Mouse (Mus musculus): ENCODE measurements around the gene Rpl34.
A peak's percentile ranks its signal among the peaks of the same experiment; 100 is the strongest.

Gene Rpl34

DNA sequence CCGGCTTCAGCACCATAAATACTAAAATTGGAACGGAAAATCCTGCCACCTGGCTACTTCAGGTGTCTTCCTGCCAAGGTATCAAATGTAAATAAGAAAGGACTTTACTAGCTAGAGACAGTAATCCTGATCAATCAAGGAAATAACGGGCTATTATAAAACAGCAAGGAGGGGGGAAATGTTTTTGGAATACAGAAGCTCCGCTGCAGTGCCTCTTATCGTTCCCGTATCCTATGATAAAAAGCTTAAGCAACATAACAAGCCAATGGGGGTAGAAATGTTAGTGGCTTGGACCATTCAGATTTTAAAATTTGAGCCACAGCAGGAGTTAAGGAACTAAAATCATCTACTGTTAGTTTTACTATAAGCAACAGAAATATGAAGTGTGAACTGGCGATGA lies 20.1 kb downstream of the Rpl34 start:
- DNase-seq = no peak

DNA sequence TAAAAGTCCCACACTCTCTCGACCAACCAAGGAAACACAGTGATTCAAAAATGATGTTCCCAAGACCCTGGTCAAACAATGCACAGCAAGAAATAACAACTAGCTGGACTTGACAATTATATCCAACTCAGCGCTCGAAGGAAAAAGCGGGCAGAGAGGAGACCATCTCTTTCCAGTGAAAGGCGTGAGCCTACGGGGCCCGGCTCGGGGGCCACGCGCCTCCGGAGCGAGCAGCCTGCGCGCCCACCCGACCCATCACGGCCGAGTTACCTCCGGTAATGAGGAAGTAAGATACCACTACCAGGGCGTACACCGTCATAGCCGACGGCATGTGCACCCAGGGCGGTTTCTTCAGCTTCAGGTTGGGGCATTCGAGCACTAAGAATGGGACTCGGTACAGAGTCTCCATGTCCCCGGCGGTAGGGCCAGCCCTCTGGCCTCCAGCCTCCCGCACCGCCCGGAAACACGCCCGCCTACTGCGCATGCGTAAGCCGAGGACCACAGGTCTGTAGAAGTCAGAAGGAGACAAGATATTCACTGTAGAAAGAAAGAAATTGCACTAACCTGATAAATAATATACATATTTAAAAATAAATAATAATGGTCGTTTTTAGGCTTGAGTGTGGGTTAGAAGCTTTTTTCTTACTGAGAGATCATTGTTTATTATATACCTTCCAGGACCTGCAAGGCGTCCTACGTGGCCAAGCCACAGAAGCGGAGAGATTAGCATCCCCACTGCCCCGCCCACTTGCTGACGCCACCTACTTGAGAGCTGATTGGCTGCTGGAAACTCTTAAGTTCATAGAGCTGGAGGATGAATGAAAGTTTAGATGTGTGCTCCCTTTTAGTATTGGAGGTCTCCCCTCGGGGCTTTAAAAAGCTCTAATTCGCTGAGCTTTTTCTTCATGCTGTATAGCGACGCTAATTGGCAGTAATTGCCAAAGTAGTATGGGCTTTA lies 21.0 kb downstream of the Rpl34 start, which contains the start of gene Ostc:
TSS of gene Ostc (minus strand) at position 478 of the 958 bp plus-strand sequence.
- DNase-seq = peak; percentile 98

GRCm38 (mm10) chr3:130708529-130708928 lies 21.7 kb downstream of the Rpl34 start:
- DNase-seq = no peak

DNA sequence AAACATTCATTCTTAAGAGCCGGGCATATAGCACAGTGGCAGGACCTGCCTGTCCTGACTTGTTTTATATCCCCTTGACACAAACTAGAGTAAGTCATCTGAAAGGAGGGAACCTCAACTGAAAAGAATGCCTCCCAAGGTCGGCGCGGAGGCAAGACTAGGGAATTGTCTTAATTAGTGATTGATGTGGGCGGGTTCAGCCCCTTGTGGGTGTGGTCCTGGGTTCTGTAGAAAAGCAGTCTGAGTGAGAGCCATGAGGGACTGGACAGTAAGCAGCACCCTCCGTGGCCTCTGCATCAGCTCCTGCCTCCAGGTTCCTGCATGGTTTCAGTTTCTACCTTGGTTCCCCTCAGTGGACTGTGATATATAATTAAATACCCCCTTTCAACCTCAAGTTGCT lies 27.9 kb downstream of the Rpl34 start:
- DNase-seq = no peak

DNA sequence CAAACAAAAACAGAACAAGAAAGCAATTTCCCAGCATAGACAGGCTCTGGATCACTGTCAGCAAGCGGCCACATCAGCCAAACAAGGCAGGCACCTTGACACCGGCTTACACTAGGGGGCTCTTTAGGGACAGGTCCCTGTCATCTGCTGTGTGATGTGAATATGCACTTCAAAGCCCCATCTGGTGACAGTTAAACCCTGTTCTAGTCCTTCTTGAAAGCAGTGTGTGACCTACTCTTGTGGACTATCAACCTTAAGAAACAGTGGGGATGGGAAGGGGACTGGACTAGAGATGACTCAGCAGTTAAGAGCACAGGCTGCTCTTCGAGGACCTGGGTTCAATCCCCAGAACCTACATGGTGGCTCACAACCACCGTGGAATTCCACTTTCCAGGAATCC lies 32.6 kb downstream of the Rpl34 start:
- peak; percentile 41 for DNase-seq

DNA sequence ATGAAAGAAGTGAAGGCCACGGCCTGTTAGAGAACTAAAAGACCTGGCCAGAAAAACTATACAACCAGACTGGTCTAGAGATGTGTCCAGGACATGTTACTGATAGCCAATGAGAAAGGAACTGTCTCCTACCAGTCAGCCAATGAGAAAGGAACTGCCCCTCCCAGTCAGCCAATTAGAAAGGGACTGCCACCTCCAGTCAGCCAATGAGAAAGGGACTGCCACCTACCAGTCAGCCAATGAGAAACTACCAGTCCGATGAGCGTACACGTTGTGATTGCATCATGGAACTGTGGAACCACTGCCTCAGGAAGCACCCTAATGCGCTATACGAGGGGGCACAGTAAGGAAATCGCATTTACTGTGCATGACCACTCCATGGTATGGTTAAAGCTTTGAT lies 35.5 kb downstream of the Rpl34 start:
- DNase-seq = no peak

DNA sequence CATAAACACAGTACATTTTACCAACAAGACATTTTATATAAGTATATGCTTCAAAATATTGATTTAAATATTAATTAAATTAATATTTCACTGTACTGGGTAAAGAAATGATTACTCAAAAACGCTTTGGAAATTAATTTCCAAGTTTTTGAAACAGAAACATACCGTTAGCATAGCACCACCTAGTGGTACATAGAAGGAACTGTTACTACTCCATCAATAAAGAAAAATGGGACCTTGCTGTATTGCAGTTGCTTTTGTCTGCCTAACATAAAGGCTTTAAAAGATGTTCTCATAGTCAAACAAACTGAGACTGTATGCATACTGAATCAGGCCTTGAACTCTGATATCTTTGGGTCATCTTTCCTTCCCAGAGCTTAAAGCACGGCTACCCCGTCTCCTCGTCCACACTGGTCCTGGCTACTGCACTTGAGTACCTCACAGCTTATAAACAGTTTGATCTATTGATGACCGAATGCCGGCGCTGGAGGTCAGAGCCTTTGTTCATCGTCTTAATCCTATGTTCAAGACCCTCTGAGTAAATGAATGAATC lies 36.1 kb downstream of the Rpl34 start:
- no peak for DNase-seq

DNA sequence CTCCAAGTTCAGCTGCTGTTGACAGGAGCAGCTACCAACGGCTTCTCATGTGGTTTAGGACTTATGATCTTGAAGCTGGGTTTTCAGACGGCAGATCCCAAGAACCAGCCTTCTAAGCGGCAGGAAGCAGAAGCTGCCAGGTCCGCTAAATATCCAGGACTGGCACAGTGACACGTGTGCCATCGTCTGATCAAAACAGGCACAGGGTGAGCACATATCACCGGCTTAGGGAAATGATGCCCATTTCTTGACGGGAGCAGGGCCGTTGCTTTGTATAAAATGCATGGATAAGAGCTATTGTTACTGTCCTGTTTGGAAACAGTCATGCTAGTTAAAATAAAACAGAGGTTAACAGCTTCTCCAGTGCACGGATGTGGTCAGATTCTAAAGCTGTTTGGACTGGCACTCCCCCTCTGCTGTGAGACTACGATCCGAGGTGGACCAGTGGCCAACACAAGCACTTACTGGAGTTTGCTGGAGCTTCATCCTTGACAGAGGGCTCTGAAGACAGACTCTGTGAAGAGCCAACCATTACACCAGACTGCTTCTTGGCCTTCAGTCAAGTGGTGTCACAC lies 38.5 kb downstream of the Rpl34 start:
- no peak for DNase-seq

DNA sequence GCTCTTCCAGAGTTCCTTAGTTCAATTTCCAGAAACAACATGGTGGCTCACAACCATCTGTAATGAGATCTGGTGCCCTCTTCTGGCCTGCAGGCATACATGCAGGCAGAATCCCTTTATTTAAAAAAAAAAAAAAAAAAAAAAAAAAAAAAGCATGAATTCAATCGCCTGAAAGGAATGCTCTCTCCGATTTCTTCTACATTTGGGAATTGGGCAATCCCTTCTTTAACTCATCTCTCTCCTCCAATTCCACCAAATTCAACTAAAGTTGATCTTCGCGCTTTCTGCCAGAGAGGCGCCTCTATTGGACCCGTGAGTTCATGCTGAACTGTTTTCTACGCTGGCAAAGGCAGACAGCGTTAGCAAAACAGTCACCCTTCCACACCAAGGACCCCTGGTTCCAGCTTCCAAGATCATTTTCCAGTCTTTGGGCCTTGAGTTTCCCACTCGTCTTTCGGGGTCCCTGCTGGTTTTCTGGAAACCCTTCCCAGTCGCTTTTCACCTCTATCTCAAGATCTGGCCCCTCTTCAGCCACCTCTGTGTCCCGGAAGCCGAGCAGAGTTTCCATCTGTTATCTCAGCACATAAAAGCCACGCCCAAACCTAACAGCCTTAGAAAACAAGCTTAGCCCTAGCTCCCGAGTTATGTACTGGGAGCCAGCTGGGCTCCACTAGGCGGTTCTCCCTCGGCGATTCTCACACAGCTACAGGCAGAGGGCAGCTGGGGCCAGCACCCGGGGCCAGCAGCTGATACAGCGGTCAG lies 39.2 kb downstream of the Rpl34 start:
- peak; percentile 54 for DNase-seq

GRCm38 (mm10) chr3:130689630-130690029 lies 40.6 kb downstream of the Rpl34 start:
- DNase-seq = peak; percentile 62

DNA sequence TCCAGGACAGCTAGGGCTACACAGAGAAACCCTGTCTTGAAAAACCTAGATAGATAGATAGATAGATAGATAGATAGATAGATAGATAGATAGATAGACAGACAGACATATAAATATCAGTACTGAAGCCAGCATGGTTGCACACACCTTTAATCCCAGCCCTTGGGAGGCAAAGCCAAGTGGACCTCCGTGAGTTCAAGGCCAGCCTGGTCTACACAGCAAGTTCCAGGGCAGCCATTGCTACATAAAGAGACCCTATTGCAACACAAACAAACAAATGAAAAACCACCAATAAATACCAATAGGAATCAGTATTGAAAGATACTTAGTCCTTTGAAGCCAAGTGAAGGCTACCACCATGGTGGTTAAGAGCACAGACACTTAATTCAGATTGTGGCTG lies 43.1 kb downstream of the Rpl34 start:
- DNase-seq = no peak

DNA sequence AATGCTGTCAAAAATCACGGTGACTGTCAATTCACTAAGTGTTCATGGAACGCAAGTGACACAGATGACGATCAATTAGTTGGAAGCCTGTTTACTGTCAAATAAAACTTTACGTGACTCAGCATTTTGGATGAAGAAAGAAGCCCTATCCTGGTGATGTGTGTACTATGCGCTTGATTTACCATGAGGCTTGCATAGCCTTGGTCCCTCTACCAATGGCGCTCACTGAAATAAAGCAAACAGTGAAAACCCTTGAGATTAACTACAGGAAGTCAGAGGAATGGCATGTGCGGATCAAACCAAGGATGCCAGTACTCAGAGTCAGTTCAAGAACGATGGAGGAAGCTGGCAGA lies 45.2 kb downstream of the Rpl34 start:
- DNase-seq = no peak

GRCm38 (mm10) chr3:130684276-130685013 lies 45.8 kb downstream of the Rpl34 start:
- DNase-seq = no peak

DNA sequence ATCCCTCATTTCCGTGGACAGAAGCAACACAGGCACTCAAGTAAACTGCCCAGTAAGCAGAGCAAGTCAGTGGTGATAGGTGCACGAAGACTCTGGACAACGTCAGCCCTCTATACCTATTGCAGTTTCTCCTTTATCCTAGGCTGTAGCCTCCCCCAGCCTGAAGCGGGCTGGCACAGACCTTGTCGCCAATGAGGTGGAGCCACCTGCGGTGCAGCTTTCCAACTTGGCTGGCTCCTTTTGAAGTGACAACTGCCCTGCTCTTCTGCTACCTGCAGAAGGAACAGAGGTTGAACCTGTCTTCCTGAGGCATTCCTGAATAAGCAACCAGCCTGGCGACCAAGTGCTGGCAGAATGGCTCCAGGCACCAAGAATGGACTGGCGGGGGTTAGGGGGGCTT lies 46.4 kb downstream of the Rpl34 start:
- DNase-seq = no peak

- no peak for DNase-seq
Measured at GRCm38 (mm10) chr3:130682183-130682582, 48.0 kb downstream of the Rpl34 start.

DNA sequence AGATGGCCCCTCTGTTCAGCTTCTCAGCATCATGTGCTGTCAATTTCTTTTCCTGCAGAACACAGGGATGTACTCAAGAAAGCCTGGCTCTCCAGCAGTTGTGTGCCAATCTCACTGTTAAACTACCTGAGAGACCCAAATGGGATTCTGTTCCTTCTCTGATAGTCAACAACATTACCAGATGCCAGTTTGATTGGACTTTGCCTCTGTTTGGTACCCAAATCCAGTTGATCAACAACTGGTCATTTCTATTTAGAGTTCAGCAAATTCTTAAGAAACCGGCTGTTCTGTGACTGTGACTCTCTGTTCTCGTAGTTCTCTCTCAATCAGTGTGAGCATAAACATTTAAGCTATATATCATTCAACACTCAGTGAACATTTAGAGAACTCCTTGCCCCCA lies 49.0 kb downstream of the Rpl34 start:
- no peak for DNase-seq

GRCm38 (mm10) chr3:130677671-130678460 lies 52.3 kb downstream of the Rpl34 start:
- no peak for DNase-seq

Measured in thymus, postnatal 14 days (tissue).